Mouse (Mus musculus) embryonic facial prominence, embryonic 14.5 days (tissue): ENCODE data around the gene Ybx2. TPM values are rescaled to one million over a fixed set of nuclear protein-coding genes. Genes with fewer than 3 reads are reported as not detected.

ENCODE experiments used
- ATAC-seq: fragments of 200-750 bp; cut with Nextera tagmentation; 2 replicates; pipeline ENCODE4 v1.8.0; 2017; ENCODE audit warnings: low read depth, moderate number of reproducible peaks, moderate TSS enrichment
- DNase-seq: peaks from one replicate; pipeline ENCODE4 v3.0.0-alpha.2; 2015; ENCODE audit warnings: low spot score
- H3K27ac ChIP-seq: fragments of 300-500 bp; sonication (generic); replicated peaks from 2 replicates; pipeline ENCODE4 v1.5.1; 2014; ENCODE audit warnings: low read depth, mild to moderate bottlenecking, low read length, moderate library complexity
- H3K27me3 ChIP-seq: fragments of 300-500 bp; sonication (generic); replicated peaks from 2 replicates; pipeline ENCODE4 v1.6.1; 2014; ENCODE audit warnings: low read length; ENCODE audit not compliant: control insufficient read depth, insufficient read depth
- H3K36me3 ChIP-seq: fragments of 300-500 bp; sonication (generic); 2 replicates; pipeline ENCODE4 v1.6.1; 2014; ENCODE audit warnings: low read length, mixed read lengths; ENCODE audit not compliant: control insufficient read depth, insufficient read depth
- H3K4me1 ChIP-seq: fragments of 300-500 bp; sonication (generic); 2 replicates; pipeline ENCODE4 v1.6.1; 2014; ENCODE audit warnings: antibody characterized with exemption, low read length; ENCODE audit not compliant: control insufficient read depth, insufficient read depth
- H3K4me2 ChIP-seq: fragments of 300-500 bp; sonication (generic); 2 replicates; pipeline ENCODE4 v1.6.1; 2014; ENCODE audit warnings: low read depth, mild to moderate bottlenecking, low read length, moderate library complexity, mixed read lengths
- H3K4me3 ChIP-seq: fragments of 300-500 bp; sonication (generic); 2 replicates; pipeline ENCODE4 v1.5.1; 2014; ENCODE audit warnings: low read depth, mild to moderate bottlenecking, low read length
- H3K9ac ChIP-seq: fragments of 300-500 bp; sonication (generic); 2 replicates; pipeline ENCODE4 v1.6.1; 2014; ENCODE audit warnings: low read depth, mild to moderate bottlenecking, low read length, moderate library complexity, mixed read lengths
- H3K9me3 ChIP-seq: fragments of 300-500 bp; sonication (generic); 2 replicates; pipeline ENCODE4 v1.6.1; 2016; ENCODE audit warnings: low read length; ENCODE audit not compliant: control insufficient read depth
- WGBS: fragments of 180-500 bp; shearing (Covaris S2); extraction: QIAGEN DNeasy Blood & Tissue Kit; methylation state at CpG from one replicate; pipeline ENCODE4 v1.1.7; 2014; 5-methylcytosine and 5-hydroxymethylcytosine counted together
- polyA plus RNA-seq: library from polyadenylated mRNA; unstranded; fragments of >200 nt; fragmentation: Nextera tagmentation; extraction: Ambion mirVana; gene quantifications from 2 replicates; pipeline ENCODE4 v1.2.1, GENCODE M21; 2014

Gene Ybx2
- polyA plus RNA-seq, 1 experiment from 2014 or later: 4.2 TPM

DNA sequence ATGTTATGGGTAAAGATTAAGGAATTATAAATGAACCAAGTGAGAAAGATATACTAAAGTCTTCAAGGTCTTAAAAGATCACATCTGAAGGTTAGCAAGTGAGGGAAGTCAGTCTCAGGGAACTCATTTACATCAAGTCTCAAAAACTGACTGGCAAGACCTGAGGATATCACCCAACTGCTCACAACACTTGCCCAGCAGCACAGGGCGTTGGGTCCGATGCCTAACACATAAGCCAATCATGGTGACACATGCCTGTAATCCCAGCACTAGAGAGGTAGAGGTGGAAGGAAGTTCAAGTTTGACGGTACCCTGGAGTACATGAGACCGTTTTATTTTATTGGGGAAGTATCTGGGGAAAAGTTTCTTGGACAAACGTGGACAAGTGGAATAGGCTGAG lies 17.5 kb upstream of the Ybx2 start:
- no peak overlapping the region for H3K27ac ChIP-seq
- peaks cover 13% of the 10 kb centered on the region for H3K4me1 ChIP-seq
- no peak overlapping the region for H3K9ac ChIP-seq
- no peaks in the 10 kb centered on the region for H3K27me3 ChIP-seq
- H3K4me3 ChIP-seq: no peak overlapping the region
- peaks cover 51% of the 10 kb centered on the region for H3K36me3 ChIP-seq
- no peak overlapping the region for H3K4me2 ChIP-seq
- H3K9me3 ChIP-seq: no peaks in the 10 kb centered on the region
- DNase-seq (no peak), ATAC-seq (no peak)
- 83% methylated on average over 5 of the region's 5 CpGs for WGBS

GRCm38 (mm10) chr11:69919053-69919452 lies 16.5 kb upstream of the Ybx2 start:
- WGBS: 76% methylated on average over 9 of the region's 9 CpGs
- Histone ChIP-seq H3K36me3 (peaks cover 47% of the 10 kb centered on the region), H3K9ac (peak overlapping the region; percentile 99), H3K27me3 (no peaks in the 10 kb centered on the region), H3K27ac (peak overlapping the region; percentile 96), H3K9me3 (no peaks in the 10 kb centered on the region), H3K4me3 (peak overlapping the region; percentile 94), H3K4me1 (peaks cover 13% of the 10 kb centered on the region), H3K4me2 (peak overlapping the region; percentile 75)
- ATAC-seq: no peak
- no peak for DNase-seq

DNA sequence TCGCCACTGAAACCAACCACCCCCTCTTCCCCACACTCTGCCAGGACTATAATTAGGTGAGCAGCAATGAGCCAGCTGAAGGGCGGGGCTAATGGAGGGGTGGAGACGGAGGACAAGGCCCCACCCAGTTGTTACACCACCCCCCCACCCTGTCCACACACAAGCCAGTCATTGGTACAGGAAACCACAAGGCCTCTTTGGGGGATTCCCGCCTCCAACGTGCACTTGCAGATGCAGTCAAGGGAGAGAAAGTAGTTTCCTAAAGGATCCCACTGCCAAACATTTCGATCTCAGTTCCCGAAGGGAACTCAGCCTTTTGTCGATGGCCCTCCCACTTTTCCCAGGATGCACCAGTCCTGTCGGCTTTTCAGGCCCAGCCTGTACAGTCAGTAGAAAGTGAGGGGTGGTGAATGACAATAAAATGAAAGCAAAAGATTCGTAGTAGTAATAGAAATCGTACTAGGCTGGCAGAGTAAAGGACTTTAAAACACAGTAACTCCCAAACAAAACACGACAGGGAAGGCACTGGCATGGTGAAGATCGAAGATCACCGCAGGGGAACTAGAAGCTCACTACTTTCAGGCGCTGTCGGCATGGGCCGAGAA lies 15.8 kb upstream of the Ybx2 start:
- H3K36me3 ChIP-seq: peaks cover 47% of the 10 kb centered on the region
- H3K27me3 ChIP-seq: no peaks in the 10 kb centered on the region
- under 1% methylated on average over 17 of the region's 17 CpGs for WGBS
- no peaks in the 10 kb centered on the region for H3K9me3 ChIP-seq
- peaks cover 13% of the 10 kb centered on the region for H3K4me1 ChIP-seq
- peak overlapping the region; percentile 96 for H3K27ac ChIP-seq
- peak overlapping the region; percentile 75 for H3K4me2 ChIP-seq
- H3K4me3 ChIP-seq: peak overlapping the region; percentile 94
- DNase-seq (peak; percentile 91), ATAC-seq (no peak; the same call in 1 of the 2 replicates)
- H3K9ac ChIP-seq: peak overlapping the region; percentile 99

GRCm38 (mm10) chr11:69920266-69921031 lies 15.1 kb upstream of the Ybx2 start:
- H3K4me1 ChIP-seq: peaks cover 13% of the 10 kb centered on the region
- WGBS: 2% methylated on average over 13 of the region's 65 CpGs
- peaks cover 40% of the 10 kb centered on the region for H3K36me3 ChIP-seq
- peak overlapping the region; percentile 75 for H3K4me2 ChIP-seq
- no peaks in the 10 kb centered on the region for H3K9me3 ChIP-seq
- H3K9ac ChIP-seq: peak overlapping the region; percentile 99
- DNase-seq: no peak
- peak overlapping the region; percentile 96 for H3K27ac ChIP-seq
- H3K4me3 ChIP-seq: peak overlapping the region; percentile 94
- peak; percentile 2; the same call in 1 of the 2 replicates for ATAC-seq
- H3K27me3 ChIP-seq: no peaks in the 10 kb centered on the region

GRCm38 (mm10) chr11:69921114-69922011 lies 14.2 kb upstream of the Ybx2 start, which contains the start of gene Eif5a:
Gene Eif5a, minus strand, starts transcription at chr11:69921958.
- H3K27ac ChIP-seq: peak within 1 kb of the TSS; percentile 98
- H3K9ac ChIP-seq: peak within 1 kb of the TSS; percentile 99
- DNase-seq: peak; percentile 100
- peak within 1 kb of the TSS; percentile 94 for H3K4me3 ChIP-seq
- under 1% methylated on average over 50 of the region's 78 CpGs for WGBS
- H3K27me3 ChIP-seq: no peaks in the 10 kb centered on the region
- H3K36me3 ChIP-seq: peaks cover 31% of the 10 kb centered on the region
- H3K9me3 ChIP-seq: no peaks in the 10 kb centered on the region
- H3K4me2 ChIP-seq: peak within 1 kb of the TSS; percentile 75
- H3K4me1 ChIP-seq: peaks cover 13% of the 10 kb centered on the region
- peak; percentile 96 for ATAC-seq

GRCm38 (mm10) chr11:69922012-69922756 lies 13.4 kb upstream of the Ybx2 start:
- Histone ChIP-seq H3K4me1 (peaks cover 13% of the 10 kb centered on the region), H3K9me3 (no peaks in the 10 kb centered on the region), H3K9ac (peak overlapping the region; percentile 75), H3K36me3 (peaks cover 23% of the 10 kb centered on the region), H3K27me3 (no peaks in the 10 kb centered on the region), H3K27ac (peak overlapping the region; percentile 98), H3K4me2 (peak overlapping the region; percentile 70), H3K4me3 (peak overlapping the region; percentile 94)
- ATAC-seq (no peak; the same call in 1 of the 2 replicates), DNase-seq (no peak)
- 3% methylated on average over 12 of the region's 12 CpGs for WGBS

DNA sequence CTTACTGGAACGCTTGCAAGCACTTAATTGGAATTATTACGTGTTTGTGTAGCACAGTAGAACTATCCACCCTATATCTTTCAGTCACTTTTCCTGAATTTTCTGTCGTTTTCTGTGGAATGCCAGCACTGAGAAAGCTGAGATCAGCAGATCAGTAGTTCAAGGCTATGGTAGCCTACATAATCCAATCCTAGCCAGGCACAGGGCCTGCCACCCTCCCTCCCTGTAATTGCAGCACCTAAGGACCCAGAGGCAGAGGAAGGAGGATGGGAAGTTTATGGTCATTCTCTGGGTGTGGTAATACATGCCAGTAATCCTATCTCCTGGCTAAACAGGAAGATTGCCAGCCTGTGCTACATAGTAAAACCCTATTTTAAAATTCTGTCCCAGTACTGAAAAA lies 12.8 kb upstream of the Ybx2 start:
- peaks cover 13% of the 10 kb centered on the region for H3K4me1 ChIP-seq
- H3K27ac ChIP-seq: peak overlapping the region; percentile 98

DNA sequence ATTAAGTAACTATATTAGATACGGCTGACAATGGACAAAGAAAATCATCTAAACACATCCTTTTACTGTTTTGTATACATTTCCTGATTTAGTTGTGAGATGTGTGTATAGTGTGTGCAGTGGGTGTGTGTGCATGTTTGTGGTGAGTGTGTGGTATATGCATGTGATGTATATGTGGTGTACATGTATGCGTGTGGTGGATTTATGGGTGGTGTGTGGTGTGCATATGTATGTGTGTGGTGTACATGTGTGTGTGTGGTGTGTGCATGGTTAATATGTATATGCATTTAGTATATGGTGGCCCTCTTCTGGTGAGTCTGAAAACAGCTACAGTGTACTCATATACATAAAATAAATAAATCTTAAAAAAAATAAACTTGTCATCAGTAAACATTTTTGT lies 8.1 kb upstream of the Ybx2 start:
- Histone ChIP-seq H3K9me3 (no peaks in the 10 kb centered on the region), H3K36me3 (no peaks in the 10 kb centered on the region), H3K27me3 (no peaks in the 10 kb centered on the region), H3K4me3 (no peak overlapping the region), H3K4me1 (peaks cover 3% of the 10 kb centered on the region; the same call in 1 of the 2 replicates), H3K4me2 (no peak overlapping the region), H3K9ac (no peak overlapping the region), H3K27ac (no peak overlapping the region)
- 94% methylated on average over 2 of the region's 2 CpGs for WGBS
- DNase-seq (no peak), ATAC-seq (no peak)

More for the DNA sequence above, 12.8 kb upstream of the Ybx2 start:
- Histone ChIP-seq H3K36me3 (peaks cover 17% of the 10 kb centered on the region), H3K4me2 (no peak overlapping the region), H3K27me3 (no peaks in the 10 kb centered on the region), H3K9me3 (no peaks in the 10 kb centered on the region), H3K4me3 (no peak overlapping the region), H3K9ac (no peak overlapping the region)
- DNase-seq (no peak), ATAC-seq (no peak)
- WGBS: 62% methylated on average over 3 of the region's 3 CpGs
